Mouse (Mus musculus) heart, adult 2 months (tissue): ENCODE measurements around the gene Srcap. TPM values are rescaled to one million over a fixed set of nuclear protein-coding genes. Genes with fewer than 3 reads are reported as not detected.

Source experiments
- DNase-seq, 2 experiments: peaks; one replicate each; pipeline ENCODE4 v3.0.0; 2021
- H3K27ac ChIP-seq: fragments of 200-600 bp; 2 replicates; pipeline ENCODE4 v1.8.1; 2022
- H3K27me3 ChIP-seq: fragments of 200-500 bp; 2 replicates; pipeline ENCODE4 v1.6.1; 2012; ENCODE audit warnings: mild to moderate bottlenecking, low read length, inconsistent platforms, mixed read lengths; ENCODE audit not compliant: control insufficient read depth, insufficient read depth
- H3K36me3 ChIP-seq: fragments of 200-500 bp; 2 replicates; pipeline ENCODE4 v1.6.1; 2012; ENCODE audit warnings: low read length, inconsistent platforms; ENCODE audit not compliant: control insufficient read depth, insufficient read depth
- H3K4me1 ChIP-seq: fragments of 200-500 bp; 2 replicates; pipeline ENCODE4 v1.6.1; 2011; ENCODE audit warnings: low read length; ENCODE audit not compliant: control insufficient read depth, insufficient read depth
- H3K4me3 ChIP-seq: fragments of 200-600 bp; 2 replicates; pipeline ENCODE4 v1.8.1; 2022
- H3K79me2 ChIP-seq: fragments of 200-500 bp; replicated peaks from 2 replicates; pipeline ENCODE4 v1.6.1; 2012; ENCODE audit warnings: mild to moderate bottlenecking, inconsistent platforms, low read length, moderate library complexity, mixed read lengths; ENCODE audit not compliant: control insufficient read depth, insufficient read depth
- H3K9ac ChIP-seq: fragments of 200-500 bp; 2 replicates; pipeline ENCODE4 v1.6.1; 2012; ENCODE audit warnings: low read depth, mild to moderate bottlenecking, control low read depth, inconsistent platforms, low read length, mixed read lengths
- CTCF ChIP-seq: fragments of 200-600 bp; IDR thresholded peaks from 2 replicates; pipeline ENCODE4 v1.8.1; 2022; ENCODE audit warnings: antibody characterized with exemption, mild to moderate bottlenecking, moderate library complexity
- EP300 ChIP-seq: fragments of 200-500 bp; IDR thresholded peaks from 2 replicates; pipeline ENCODE4 v1.6.1; 2011; ENCODE audit warnings: low read depth, low read length, control low read depth; ENCODE audit not compliant: insufficient read depth
- POLR2A ChIP-seq: fragments of 200-500 bp; IDR thresholded peaks from 2 replicates; pipeline ENCODE4 v1.6.1; 2011; ENCODE audit warnings: mild to moderate bottlenecking, low read depth, low read length, control low read depth; ENCODE audit not compliant: insufficient read depth
- WGBS: fragments of 180-500 bp; shearing (Covaris S2); methylation state at CpG from one replicate; pipeline ENCODE4 v1.1.7; 2018; 5-methylcytosine and 5-hydroxymethylcytosine counted together
- intact Hi-C: fragments of 180-260 bp; cut with DNase I; formaldehyde crosslinking; loops from one replicate; pipeline ENCODE4 v1.15.1; 2025
- polyA plus RNA-seq: library from polyadenylated mRNA; depleted of rRNA; stranded (reverse); fragments of >200 nt; gene quantifications from 2 replicates; pipeline ENCODE4 v1.2.3, GENCODE M21; 2012
- total RNA-seq, 2 experiments: library from RNA; stranded (reverse); gene quantifications; 2 replicates each; pipeline ENCODE4 v1.2.3; 2021

The Srcap gene
- total and polyA plus RNA-seq, 3 experiments = 15.3 to 55.8 (median 53.1) TPM

DNA sequence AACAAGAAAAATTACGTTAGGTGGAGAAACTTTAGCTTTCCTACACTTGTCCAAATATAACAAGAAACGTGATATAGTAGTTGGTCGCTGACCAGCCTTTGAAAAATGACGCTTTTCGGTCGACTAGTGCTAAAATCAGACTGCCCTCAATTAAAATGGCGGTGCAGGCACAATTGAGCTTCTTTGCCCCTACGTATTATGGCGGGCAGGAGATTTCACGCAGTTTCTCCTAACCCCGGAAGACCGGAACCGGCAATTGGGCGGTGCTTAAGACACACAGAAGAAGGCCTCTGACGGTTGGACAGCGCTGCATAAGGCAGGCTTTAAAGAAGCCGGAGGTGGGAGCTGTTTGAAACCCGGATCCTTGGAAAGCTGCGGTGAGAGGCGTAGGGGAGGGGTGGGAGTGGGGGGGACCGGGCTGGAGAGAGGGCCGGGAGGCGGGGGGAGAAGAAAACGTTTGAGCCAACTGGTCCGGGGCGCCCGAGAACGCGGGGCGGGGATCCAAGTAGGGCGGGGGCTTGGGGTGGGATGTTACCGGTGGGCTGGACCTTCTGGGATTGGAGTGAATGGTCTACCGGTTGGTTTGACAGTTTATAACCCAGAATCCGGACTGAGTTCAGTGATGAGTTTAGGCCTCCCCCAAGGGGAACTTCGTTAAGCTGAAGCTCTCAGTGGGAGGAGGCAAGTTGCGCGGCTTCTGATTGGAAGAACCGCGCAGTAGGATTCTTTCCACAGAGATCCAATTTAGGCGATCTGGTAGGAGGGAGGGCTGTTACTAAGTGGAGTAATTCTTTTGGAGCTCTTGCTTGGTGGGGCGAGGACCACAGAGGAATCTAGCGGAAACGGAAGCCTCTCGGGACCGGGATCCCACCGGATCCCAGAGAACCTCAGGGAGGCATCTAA lies 40.8 kb upstream of the Srcap start:
- intact Hi-C loops = loop anchor here (1.0 to 5.0 kb wide), 3 partner anchors 22 to 79 kb away; partner anchors contain the start of genes E430018J23Rik, Zfp688 and Zfp689
- peaks cover 2% of the 10 kb centered on the region; the same call in 1 of the 2 replicates for H3K79me2 ChIP-seq
- DNase-seq = peak; percentile 88 to 95
- H3K27ac ChIP-seq = peak overlapping the region; percentile 95
- no peaks in the 10 kb centered on the region for H3K27me3 ChIP-seq
- H3K4me1 ChIP-seq = peaks cover 5% of the 10 kb centered on the region
- peak overlapping the region; percentile 69 for H3K4me3 ChIP-seq
- H3K9ac ChIP-seq = peak overlapping the region; percentile 90
- WGBS = under 1% methylated on average over 46 of the region's 46 CpGs
- H3K36me3 ChIP-seq = peaks cover 11% of the 10 kb centered on the region
- TF ChIP-seq CTCF = no peak
- TF ChIP-seq EP300 = peak; percentile 70
- TF ChIP-seq POLR2A = peak; percentile 75

DNA sequence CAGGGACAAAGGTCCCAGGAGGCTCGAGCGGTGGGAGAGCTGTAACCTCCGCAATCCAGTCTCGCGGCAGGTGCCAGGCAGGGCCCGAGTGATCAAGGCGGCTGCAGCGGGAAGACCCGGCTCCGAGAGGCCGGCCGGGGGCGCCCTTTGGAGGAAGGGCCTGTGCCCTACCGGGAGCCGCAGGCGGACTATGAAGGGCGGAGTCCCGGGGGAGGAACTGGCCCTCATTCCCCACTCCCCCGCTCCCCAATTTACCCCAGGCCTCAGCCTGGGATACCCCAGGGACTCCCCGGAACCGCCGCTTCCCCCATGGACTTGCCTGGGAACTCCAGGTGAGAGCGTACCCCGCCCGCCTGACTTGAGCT lies 40.2 kb upstream of the Srcap start:
- intact Hi-C loops = loop anchor here (2.0 to 5.0 kb wide), 2 partner anchors 49 to 79 kb away; partner anchors contain the start of genes E430018J23Rik and Zfp688

DNA sequence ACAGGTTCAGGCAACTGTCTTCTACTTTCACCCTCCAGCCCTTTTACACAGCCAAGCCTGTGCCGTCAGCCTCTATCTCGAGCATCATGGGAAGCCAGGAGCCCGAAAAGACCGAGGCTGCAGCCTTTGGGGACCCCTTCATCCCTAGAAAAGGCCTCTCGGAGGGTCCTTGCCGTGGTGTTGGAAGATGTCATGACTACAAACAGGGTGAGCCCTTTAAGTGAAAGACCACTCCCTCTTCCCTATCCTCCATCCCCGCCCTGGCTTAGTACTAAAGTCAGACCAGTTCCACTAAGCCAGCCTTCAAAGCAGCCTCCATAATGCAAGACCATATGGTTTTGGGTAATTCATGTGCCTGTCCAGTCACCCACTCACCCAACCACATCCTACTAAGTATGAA lies 39.7 kb upstream of the Srcap start:
- WGBS = 2% methylated on average over 7 of the region's 7 CpGs
- no peaks in the 10 kb centered on the region for H3K27me3 ChIP-seq
- H3K4me1 ChIP-seq = peaks cover 5% of the 10 kb centered on the region
- DNase-seq = no peak
- H3K9ac ChIP-seq = peak overlapping the region; percentile 90
- peak overlapping the region; percentile 69 for H3K4me3 ChIP-seq
- intact Hi-C loops = loop anchor here (5.0 kb wide), 1 partner anchor 80 kb away; the partner anchor contains the start of gene E430018J23Rik
- H3K27ac ChIP-seq = peak overlapping the region; percentile 95
- TF ChIP-seq EP300 (no peak), CTCF (no peak), POLR2A (no peak)
- H3K79me2 ChIP-seq = peaks cover 2% of the 10 kb centered on the region; the same call in 1 of the 2 replicates
- peaks cover 16% of the 10 kb centered on the region for H3K36me3 ChIP-seq

More for the DNA sequence above, 40.2 kb upstream of the Srcap start:
- H3K4me3 ChIP-seq = peak overlapping the region; percentile 69
- H3K4me1 ChIP-seq = peaks cover 5% of the 10 kb centered on the region
- TF ChIP-seq POLR2A = no peak
- TF ChIP-seq CTCF = peak; percentile 40
- no peak for TF ChIP-seq EP300
- peak overlapping the region; percentile 95 for H3K27ac ChIP-seq
- peak overlapping the region; percentile 90 for H3K9ac ChIP-seq
- 1% methylated on average over 24 of the region's 25 CpGs for WGBS
- no peaks in the 10 kb centered on the region for H3K27me3 ChIP-seq
- peaks cover 2% of the 10 kb centered on the region; the same call in 1 of the 2 replicates for H3K79me2 ChIP-seq
- peak in 1 of 2 experiments; percentile 78 for DNase-seq
- peaks cover 12% of the 10 kb centered on the region for H3K36me3 ChIP-seq

DNA sequence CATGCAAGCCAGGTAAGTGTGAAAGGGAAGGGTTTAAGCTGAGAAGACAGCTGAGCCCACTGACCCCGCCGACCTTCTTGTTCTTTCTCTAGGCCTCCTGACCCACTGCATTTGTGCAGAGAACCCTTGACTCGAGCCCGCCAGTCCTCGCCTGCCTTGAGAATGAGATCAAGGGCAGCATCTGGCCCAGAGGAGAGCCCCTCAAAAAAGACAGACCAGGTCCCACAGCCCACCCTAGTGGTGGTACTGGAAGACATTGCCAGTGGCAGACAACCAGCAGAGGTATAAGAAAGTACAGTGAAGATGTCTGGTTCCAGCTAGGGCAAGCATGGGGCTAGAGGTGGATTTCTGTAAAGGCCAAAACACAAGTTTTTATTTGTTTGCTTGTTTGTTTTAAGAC lies 38.1 kb upstream of the Srcap start:
- peaks cover 5% of the 10 kb centered on the region for H3K4me1 ChIP-seq
- no peak overlapping the region for H3K9ac ChIP-seq
- H3K27me3 ChIP-seq = no peaks in the 10 kb centered on the region
- H3K79me2 ChIP-seq = peaks cover 2% of the 10 kb centered on the region; the same call in 1 of the 2 replicates
- H3K36me3 ChIP-seq = peaks cover 15% of the 10 kb centered on the region
- 89% methylated on average over 5 of the region's 5 CpGs for WGBS
- intact Hi-C loops = loop anchor here (5.0 kb wide), 1 partner anchor 81 kb away; the partner anchor contains the start of gene E430018J23Rik
- no peak overlapping the region for H3K27ac ChIP-seq
- TF ChIP-seq CTCF (peak; percentile 24), EP300 (no peak)
- no peak for DNase-seq
- no peak overlapping the region for H3K4me3 ChIP-seq

DNA sequence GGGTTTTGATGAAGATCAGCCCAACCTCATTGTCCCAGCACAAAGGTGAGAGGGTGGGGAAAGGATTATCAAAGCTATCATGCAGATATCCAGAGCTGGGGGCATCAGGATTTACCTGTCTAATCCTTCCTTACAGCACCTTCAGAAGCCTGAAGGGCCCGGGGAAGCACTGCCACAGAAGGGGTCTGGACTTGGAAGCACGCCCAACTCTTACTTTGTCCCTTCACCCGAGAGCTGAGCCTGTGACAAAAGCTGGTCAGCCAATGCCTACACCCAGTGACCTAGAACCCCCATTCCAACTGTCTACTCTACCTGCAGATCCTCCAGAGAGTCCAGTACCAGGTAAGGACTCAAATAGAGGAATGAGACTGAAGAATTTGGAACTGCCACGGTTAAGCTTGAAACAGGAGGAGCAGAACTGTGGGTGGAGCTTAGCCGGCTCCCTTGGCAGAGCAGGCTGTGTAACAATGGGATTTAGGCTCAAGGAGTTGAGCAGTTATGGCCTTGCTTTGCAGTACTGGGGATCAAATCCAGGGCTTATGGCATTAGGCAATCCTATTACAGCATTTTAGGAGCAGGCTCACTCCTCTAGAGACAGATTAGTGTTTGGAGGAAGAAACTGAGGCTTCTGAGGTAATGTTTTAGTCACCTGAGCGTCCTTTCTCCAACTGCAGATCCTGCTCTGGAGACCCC lies 37.3 kb upstream of the Srcap start:
- Histone ChIP-seq H3K27ac (no peak overlapping the region), H3K4me1 (peaks cover 5% of the 10 kb centered on the region), H3K79me2 (peaks cover 4% of the 10 kb centered on the region; the same call in 1 of the 2 replicates), H3K4me3 (no peak overlapping the region), H3K36me3 (peaks cover 13% of the 10 kb centered on the region), H3K9ac (no peak overlapping the region), H3K27me3 (no peaks in the 10 kb centered on the region)
- intact Hi-C loops = loop anchor here (5.0 kb wide), 2 partner anchors 82 to 403 kb away; partner anchors contain the start of genes E430018J23Rik, Zfp646 and Zfp668
- 71% methylated on average over 6 of the region's 6 CpGs for WGBS
- no peak for TF ChIP-seq CTCF
- DNase-seq = no peak
